Mouse (Mus musculus) intestine, embryonic 16.5 days (tissue): ENCODE measurements around the gene Robo1. TPM values are rescaled to one million over a fixed set of nuclear protein-coding genes. Genes with fewer than 3 reads are reported as not detected.
A peak's percentile ranks its signal among the peaks of the same experiment; 100 is the strongest.

Experiments
- ATAC-seq: fragments of 200-750 bp; cut with Nextera tagmentation; 2 replicates; pipeline ENCODE4 v1.8.0; 2017; ENCODE audit warnings: moderate TSS enrichment, moderate library complexity
- H3K27ac ChIP-seq: fragments of 300-500 bp; sonication (generic); 2 replicates; pipeline ENCODE4 v1.5.1; 2014; ENCODE audit warnings: mild to moderate bottlenecking, low read length
- H3K27me3 ChIP-seq: fragments of 300-500 bp; sonication (generic); replicated peaks from 2 replicates; pipeline ENCODE4 v1.6.1; 2014; ENCODE audit warnings: low read length, control low read depth, mixed read lengths; ENCODE audit not compliant: control insufficient read depth, insufficient read depth
- H3K36me3 ChIP-seq: fragments of 300-500 bp; sonication (generic); 2 replicates; pipeline ENCODE4 v1.6.1; 2014; ENCODE audit warnings: low read length, control low read depth; ENCODE audit not compliant: control insufficient read depth, insufficient read depth
- H3K4me1 ChIP-seq: fragments of 300-500 bp; sonication (generic); 2 replicates; pipeline ENCODE4 v1.6.1; 2014; ENCODE audit warnings: low read length, control low read depth, mixed read lengths; ENCODE audit not compliant: control insufficient read depth, insufficient read depth
- H3K4me2 ChIP-seq: fragments of 300-500 bp; sonication (generic); 2 replicates; pipeline ENCODE4 v1.6.1; 2014; ENCODE audit warnings: low read depth, low read length, control low read depth
- H3K4me3 ChIP-seq: fragments of 300-500 bp; sonication (generic); 2 replicates; pipeline ENCODE4 v1.5.1; 2014; ENCODE audit warnings: mild to moderate bottlenecking, low read length
- H3K9ac ChIP-seq: fragments of 300-500 bp; sonication (generic); 2 replicates; pipeline ENCODE4 v1.6.1; 2014; ENCODE audit warnings: low read depth, low read length
- H3K9me3 ChIP-seq: fragments of 300-500 bp; sonication (generic); 2 replicates; pipeline ENCODE4 v1.6.1; 2016; ENCODE audit warnings: low read length, control low read depth; ENCODE audit not compliant: control insufficient read depth
- whole genome bisulfite sequencing: fragments of 180-500 bp; shearing (Covaris S2); extraction: QIAGEN DNeasy Blood & Tissue Kit; methylation state at CpG from one replicate; pipeline ENCODE4 v1.1.7; 2014; 5-methylcytosine and 5-hydroxymethylcytosine counted together
- polyA plus RNA-seq: library from polyadenylated mRNA; unstranded; fragments of >200 nt; fragmentation: Nextera tagmentation; extraction: Ambion mirVana; gene quantifications from 2 replicates; pipeline ENCODE4 v1.2.1, GENCODE M21; 2015

Gene Robo1
- polyA plus RNA-seq, 1 experiment from 2014 or later: 10.9 TPM

GRCm38 (mm10) chr16:72662837-72663350 is 354.8 kb downstream of the Robo1 start:
- Histone ChIP-seq H3K4me2 (peak overlapping the region; percentile 90), H3K4me3 (peak overlapping the region; percentile 79), H3K36me3 (no peaks in the 10 kb centered on the region), H3K9me3 (no peaks in the 10 kb centered on the region), H3K9ac (peak overlapping the region; percentile 76), H3K27ac (peak overlapping the region; percentile 94), H3K27me3 (no peaks in the 10 kb centered on the region), H3K4me1 (no peaks in the 10 kb centered on the region)
- WGBS: under 1% methylated on average over 26 of the region's 26 CpGs
- peak; percentile 91 for ATAC-seq

GRCm38 (mm10) chr16:72663351-72664232 is 355.5 kb downstream of the Robo1 start:
- Histone ChIP-seq H3K4me2 (peak overlapping the region; percentile 90), H3K36me3 (no peaks in the 10 kb centered on the region), H3K4me3 (peak overlapping the region; percentile 79), H3K4me1 (no peaks in the 10 kb centered on the region), H3K9me3 (no peaks in the 10 kb centered on the region), H3K27me3 (no peaks in the 10 kb centered on the region), H3K9ac (peak overlapping the region; percentile 76), H3K27ac (peak overlapping the region; percentile 94)
- under 1% methylated on average over 49 of the region's 55 CpGs for WGBS
- peak; percentile 92 for ATAC-seq

GRCm38 (mm10) chr16:72664233-72664613 is 356.1 kb downstream of the Robo1 start:
- Histone ChIP-seq H3K36me3 (no peaks in the 10 kb centered on the region), H3K9ac (peak overlapping the region; percentile 76), H3K4me1 (no peaks in the 10 kb centered on the region), H3K4me3 (peak overlapping the region; percentile 79), H3K9me3 (no peaks in the 10 kb centered on the region), H3K27me3 (no peaks in the 10 kb centered on the region), H3K4me2 (peak overlapping the region; percentile 90), H3K27ac (peak overlapping the region; percentile 94)
- no peak for ATAC-seq
- under 1% methylated on average over 12 of the region's 12 CpGs for WGBS

- Histone ChIP-seq H3K9me3 (no peaks in the 10 kb centered on the region), H3K27me3 (no peaks in the 10 kb centered on the region), H3K4me2 (peak overlapping the region; percentile 90), H3K27ac (no peak overlapping the region), H3K36me3 (no peaks in the 10 kb centered on the region), H3K9ac (peak overlapping the region; percentile 76), H3K4me3 (peak overlapping the region; percentile 79), H3K4me1 (no peaks in the 10 kb centered on the region)
- ATAC-seq: no peak
- 27% methylated on average over 4 of the region's 4 CpGs for whole genome bisulfite sequencing
These were observed 356.7 kb downstream of the Robo1 start for GRCm38 (mm10) chr16:72664806-72665205.

- H3K27me3 ChIP-seq: no peaks in the 10 kb centered on the region
- no peaks in the 10 kb centered on the region for H3K4me1 ChIP-seq
- WGBS: 46% methylated on average over 5 of the region's 5 CpGs
- H3K4me2 ChIP-seq: peak overlapping the region; percentile 42
- no peak overlapping the region for H3K27ac ChIP-seq
- no peaks in the 10 kb centered on the region for H3K9me3 ChIP-seq
- no peak for ATAC-seq
- no peaks in the 10 kb centered on the region for H3K36me3 ChIP-seq
- 0 out of 2 replicates have a peak overlapping the region, but pooled peaks have one; percentile 34 for H3K9ac ChIP-seq
- H3K4me3 ChIP-seq: peak overlapping the region; percentile 34
These were observed 357.3 kb downstream of the Robo1 start for GRCm38 (mm10) chr16:72665454-72665853.

- Histone ChIP-seq H3K9ac (no peak overlapping the region), H3K9me3 (no peaks in the 10 kb centered on the region), H3K4me2 (no peak overlapping the region), H3K27ac (no peak overlapping the region), H3K4me1 (no peaks in the 10 kb centered on the region), H3K4me3 (no peak overlapping the region), H3K36me3 (no peaks in the 10 kb centered on the region), H3K27me3 (no peaks in the 10 kb centered on the region)
- ATAC-seq: no peak
- WGBS: 72% methylated on average over 6 of the region's 6 CpGs
These were observed 362.3 kb downstream of the Robo1 start for GRCm38 (mm10) chr16:72670240-72671038.

GRCm38 (mm10) chr16:72677234-72677633 is 369.1 kb downstream of the Robo1 start:
- H3K4me2 ChIP-seq: no peak overlapping the region
- H3K27ac ChIP-seq: no peak overlapping the region
- H3K9ac ChIP-seq: no peak overlapping the region
- peaks cover 4% of the 10 kb centered on the region for H3K4me1 ChIP-seq
- H3K36me3 ChIP-seq: no peaks in the 10 kb centered on the region
- H3K9me3 ChIP-seq: no peaks in the 10 kb centered on the region
- no peaks in the 10 kb centered on the region for H3K27me3 ChIP-seq
- no peak overlapping the region for H3K4me3 ChIP-seq
- 63% methylated on average over 5 of the region's 5 CpGs for WGBS
- no peak for ATAC-seq

GRCm38 (mm10) chr16:72678450-72678849 is 370.3 kb downstream of the Robo1 start:
- WGBS: 28% methylated on average over 13 of the region's 13 CpGs
- Histone ChIP-seq H3K36me3 (no peaks in the 10 kb centered on the region), H3K9me3 (no peaks in the 10 kb centered on the region), H3K4me3 (no peak overlapping the region), H3K27ac (no peak overlapping the region), H3K27me3 (no peaks in the 10 kb centered on the region), H3K9ac (no peak overlapping the region), H3K4me1 (peaks cover 4% of the 10 kb centered on the region), H3K4me2 (no peak overlapping the region)
- ATAC-seq: no peak

GRCm38 (mm10) chr16:72678947-72679558 is 370.9 kb downstream of the Robo1 start:
- Histone ChIP-seq H3K27me3 (no peaks in the 10 kb centered on the region), H3K4me1 (peaks cover 4% of the 10 kb centered on the region), H3K36me3 (no peaks in the 10 kb centered on the region), H3K4me2 (no peak overlapping the region), H3K9ac (no peak overlapping the region), H3K27ac (no peak overlapping the region), H3K4me3 (no peak overlapping the region), H3K9me3 (no peaks in the 10 kb centered on the region)
- ATAC-seq: no peak
- 61% methylated on average over 11 of the region's 11 CpGs for WGBS
